Mouse (Mus musculus) CH12.LX (cell line): Measurements from ENCODE around the gene Treh.

Experiments
- CTCF ChIP-seq, 2 experiments: IDR thresholded peaks in 1 of 2; conservative IDR thresholded peaks in 1 of 2; 2 replicates each; pipeline ENCODE4 v1.5.1; 2011 to 2012; ENCODE audit warnings: low read depth in 2 of 2, low read length in 2 of 2, improper control_type of control experiment in 1 of 2, inconsistent platforms in 1 of 2, mild to moderate bottlenecking in 1 of 2, moderate library complexity in 1 of 2
- EP300 ChIP-seq: IDR thresholded peaks from 2 replicates; pipeline ENCODE4 v1.6.1; 2011; ENCODE audit warnings: low read length, improper control_type of control experiment
- GABPA ChIP-seq: IDR thresholded peaks from 2 replicates; pipeline ENCODE4 v1.6.1; 2012; ENCODE audit warnings: low read depth, low read length, improper control_type of control experiment, inconsistent platforms; ENCODE audit not compliant: insufficient replicate concordance
- KAT2A ChIP-seq: IDR thresholded peaks from 2 replicates; pipeline ENCODE4 v1.6.1; 2012; ENCODE audit warnings: low read length, improper control_type of control experiment, inconsistent platforms; ENCODE audit not compliant: insufficient replicate concordance
- MAX ChIP-seq: IDR thresholded peaks from 2 replicates; pipeline ENCODE4 v1.6.1; 2011; ENCODE audit warnings: low read length, improper control_type of control experiment
- MYC ChIP-seq: IDR thresholded peaks from 2 replicates; pipeline ENCODE4 v1.6.1; 2011; ENCODE audit warnings: low read depth, mild to moderate bottlenecking, improper control_type of control experiment, low read length
- POLR2A ChIP-seq: IDR thresholded peaks from 2 replicates; pipeline ENCODE4 v1.6.1; 2011; ENCODE audit warnings: low read depth, mild to moderate bottlenecking, improper control_type of control experiment, low read length
- POLR2AphosphoS2 ChIP-seq: IDR thresholded peaks from 2 replicates; pipeline ENCODE4 v1.6.1; 2011; ENCODE audit warnings: low read depth, low read length, improper control_type of control experiment
- RCOR1 ChIP-seq: conservative IDR thresholded peaks from 2 replicates; pipeline ENCODE4 v1.6.1; 2012; ENCODE audit warnings: low read depth, mild to moderate bottlenecking, inconsistent platforms, low read length, improper control_type of control experiment
- TCF12 ChIP-seq: IDR thresholded peaks from 2 replicates; pipeline ENCODE4 v1.6.1; 2014; ENCODE audit warnings: low read depth, mild to moderate bottlenecking, inconsistent platforms, low read length, improper control_type of control experiment
- UBTF ChIP-seq: IDR thresholded peaks from 2 replicates; pipeline ENCODE4 v1.6.1; 2012; ENCODE audit warnings: low read depth, mild to moderate bottlenecking, inconsistent platforms, low read length, improper control_type of control experiment, moderate library complexity
- ZKSCAN1 ChIP-seq: IDR thresholded peaks from 2 replicates; pipeline ENCODE4 v1.6.1; 2012; ENCODE audit warnings: low read depth, inconsistent platforms, low read length, improper control_type of control experiment, borderline replicate concordance

DNA sequence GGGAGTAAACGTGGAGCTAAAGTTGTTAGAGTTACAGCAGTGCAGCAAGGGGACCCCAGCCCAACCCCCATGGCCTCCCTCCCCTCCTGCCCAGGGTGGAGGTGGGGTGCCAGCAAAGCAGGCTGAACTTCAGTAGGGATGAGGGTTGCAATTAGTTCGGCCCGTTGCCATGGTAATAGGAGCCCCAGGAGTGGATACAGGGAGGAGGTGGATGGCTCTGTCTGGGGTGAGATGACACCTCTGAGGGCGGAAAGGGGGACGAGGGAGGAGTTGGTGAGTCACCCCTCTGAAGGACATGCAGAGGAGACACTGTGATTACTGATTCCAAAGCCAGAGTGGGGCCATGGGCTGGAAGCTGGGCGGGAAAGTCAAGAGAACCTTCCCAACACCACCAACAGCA is 35.9 kb downstream of the Treh start:
- TF ChIP-seq MAX, result no peak
- no peak for TF ChIP-seq GABPA
- TF ChIP-seq POLR2A, result no peak
- TF ChIP-seq KAT2A, result no peak
- TF ChIP-seq CTCF (conservative IDR thresholded peaks at IDR 0.05 in 1 of 2, IDR thresholded peaks at IDR 0.05 in 1 of 2; ENCODE audit: low read depth in 2 of 2, low read length in 2 of 2), result no peak
- no peak for TF ChIP-seq TCF12
- TF ChIP-seq MYC, result no peak
- no peak for TF ChIP-seq RCOR1
- no peak for TF ChIP-seq POLR2AphosphoS2
- no peak for TF ChIP-seq EP300
- no peak for TF ChIP-seq ZKSCAN1
- no peak for TF ChIP-seq UBTF
